Mouse (Mus musculus) activated CD4-positive, CD25-positive, alpha-beta regulatory T cell, adult 9 weeks (primary cell): ENCODE data around the gene Rasl10a. TPM values are rescaled to one million over a fixed set of nuclear protein-coding genes. Genes with fewer than 3 reads are reported as not detected.

Source experiments
- polyA plus RNA-seq: library from polyadenylated mRNA; unstranded; fragments of 100-300 nt; shearing (Covaris generic); gene quantifications from one replicate; pipeline ENCODE4 v1.2.1, GENCODE M21; 2017

Rasl10a gene
- not detected for polyA plus RNA-seq

DNA sequence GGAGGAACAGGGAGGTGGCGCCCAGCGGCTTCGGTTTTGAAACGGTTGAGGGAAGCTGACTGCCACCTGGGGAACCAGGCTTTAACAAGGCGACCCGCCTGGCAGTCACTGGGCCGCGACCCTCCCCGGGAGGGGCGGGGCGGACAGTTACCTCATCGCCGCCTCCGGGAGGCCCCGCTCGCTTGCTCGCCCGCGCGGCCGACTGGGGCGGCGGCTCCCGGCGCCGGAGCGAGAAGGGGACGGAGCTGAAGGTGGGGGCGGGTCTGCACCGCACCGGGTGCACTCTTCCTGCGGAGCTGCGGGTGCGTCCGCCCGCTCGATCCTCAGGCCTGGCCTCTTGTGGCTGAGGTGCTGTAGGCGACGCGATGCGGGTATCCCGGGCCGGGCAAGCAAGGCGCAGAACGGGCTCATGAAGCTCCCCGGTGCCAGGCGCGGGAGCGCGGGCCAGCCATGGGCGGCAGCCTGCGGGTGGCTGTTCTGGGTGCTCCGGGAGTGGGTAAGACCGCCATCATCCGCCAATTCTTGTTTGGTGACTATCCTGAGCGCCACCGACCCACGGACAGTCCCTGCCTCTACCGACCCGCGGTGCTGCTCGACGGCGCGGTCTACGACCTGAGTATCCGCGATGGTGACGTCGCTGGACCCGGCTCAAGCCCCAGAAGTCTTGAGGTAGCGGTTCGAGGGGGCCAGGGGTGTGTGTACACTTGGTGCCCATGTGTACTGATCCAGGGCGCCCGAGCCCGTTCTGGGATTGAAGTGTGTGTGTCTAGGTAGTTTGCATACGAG, at the start of gene Rasl10a:
Gene Rasl10a, plus strand, starts transcription at position 273 of the 786 bp plus-strand sequence.

DNA sequence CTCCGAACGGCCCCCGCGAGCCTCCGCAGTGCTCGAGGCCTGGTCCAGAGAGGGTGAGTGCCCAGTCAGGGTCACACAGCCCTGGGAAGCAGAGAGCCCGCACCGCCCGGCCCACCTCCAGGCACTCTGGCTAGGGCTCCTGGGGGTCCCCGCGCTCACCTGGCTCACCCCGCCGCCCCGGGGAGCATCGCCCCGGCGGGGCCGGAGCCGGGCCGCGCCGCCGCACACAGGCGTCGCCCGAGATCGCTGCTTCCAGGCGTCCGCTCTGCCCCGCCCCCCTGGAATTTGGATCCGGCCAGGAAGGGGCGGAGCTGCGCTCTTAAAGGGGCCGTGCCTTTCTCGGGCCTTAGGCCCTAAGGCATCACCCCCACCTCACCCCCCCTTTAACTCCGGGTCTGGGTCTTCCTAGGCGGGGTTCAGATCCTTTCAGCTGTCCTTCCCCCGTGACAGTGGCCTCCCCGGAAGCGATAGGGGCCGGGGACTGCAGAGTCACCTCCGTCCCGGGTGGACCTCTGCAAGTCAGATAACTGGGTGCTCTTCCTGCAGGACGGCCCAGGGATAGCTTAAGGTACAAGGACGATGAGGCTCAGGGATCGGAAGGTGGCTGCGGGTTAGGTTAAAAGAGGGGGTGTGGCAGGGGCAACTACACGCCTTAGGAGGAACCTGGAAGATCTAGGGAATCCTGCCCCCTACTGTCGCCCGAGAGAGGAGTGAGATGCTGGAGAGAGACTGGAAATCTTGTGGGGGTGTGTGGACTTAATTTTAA, 7.3 kb downstream of the Rasl10a start, which contains the start of gene Gas2l1:
Gene Gas2l1, minus strand, starts transcription at position 272 of the 766 bp plus-strand sequence.

GRCm38 (mm10) chr11:5098736-5099542, 41.0 kb downstream of the Rasl10a start, which contains the start of the genes Rhbdd3 and Ewsr1:
Rhbdd3 (plus strand) TSS chr11:5098926.
Ewsr1 (minus strand) TSS chr11:5099266.

Other genes with a start within 250 kb of the Rasl10a start
- 50.3 TPM for gene Nf2, start 208.6 kb upstream of the Rasl10a start, polyA plus RNA-seq
- gene Nipsnap1, start 184.2 kb upstream of the Rasl10a start, polyA plus RNA-seq: 41.5 TPM
- 55.9 TPM for gene Thoc5, start 162.8 kb upstream of the Rasl10a start, polyA plus RNA-seq
- gene Nefh, start 110.1 kb upstream of the Rasl10a start, polyA plus RNA-seq: 5.4 TPM
- 110 TPM for gene Ap1b1, start 71.3 kb upstream of the Rasl10a start, polyA plus RNA-seq
- 1.8 TPM for gene Gas2l1, start 7.2 kb downstream of the Rasl10a start, polyA plus RNA-seq
- 6.9 TPM for gene Rhbdd3, start 40.8 kb downstream of the Rasl10a start, polyA plus RNA-seq
- gene Ewsr1, start 41.1 kb downstream of the Rasl10a start, polyA plus RNA-seq: 768 TPM
- gene Emid1, start 94.1 kb downstream of the Rasl10a start, polyA plus RNA-seq: 1.3 TPM
- gene Kremen1, start 203.4 kb downstream of the Rasl10a start, polyA plus RNA-seq: 2.8 TPM